Mouse (Mus musculus) liver, embryonic 16.5 days (tissue): ENCODE measurements around the gene Plk3. TPM values are rescaled to one million over a fixed set of nuclear protein-coding genes. Genes with fewer than 3 reads are reported as not detected.
A peak's percentile ranks its signal among the peaks of the same experiment; 100 is the strongest.

ENCODE experiments used
- ATAC-seq: fragments of 200-750 bp; cut with Nextera tagmentation; 2 replicates; pipeline ENCODE4 v1.8.0; 2017; ENCODE audit warnings: low read depth, mild to moderate bottlenecking, moderate number of reproducible peaks, moderate library complexity
- H3K27ac ChIP-seq: fragments of 300-500 bp; sonication (generic); 2 replicates; pipeline ENCODE4 v1.5.1; 2014; ENCODE audit warnings: mild to moderate bottlenecking, low read length
- H3K27me3 ChIP-seq: fragments of 300-500 bp; sonication (generic); 2 replicates; pipeline ENCODE4 v1.6.1; 2014; ENCODE audit warnings: low read depth, low read length, mixed read lengths; ENCODE audit not compliant: control insufficient read depth, insufficient read depth
- H3K36me3 ChIP-seq: fragments of 300-500 bp; sonication (generic); 2 replicates; pipeline ENCODE4 v1.6.1; 2014; ENCODE audit warnings: mild to moderate bottlenecking; ENCODE audit not compliant: control insufficient read depth, insufficient read depth
- H3K4me1 ChIP-seq: fragments of 300-500 bp; sonication (generic); 2 replicates; pipeline ENCODE4 v1.6.1; 2014; ENCODE audit warnings: low read depth, low read length, mixed read lengths; ENCODE audit not compliant: control insufficient read depth
- H3K4me2 ChIP-seq: fragments of 300-500 bp; sonication (generic); 2 replicates; pipeline ENCODE4 v1.6.1; 2014; ENCODE audit warnings: low read depth, low read length, mixed read lengths
- H3K4me3 ChIP-seq: fragments of 300-500 bp; sonication (generic); 2 replicates; pipeline ENCODE4 v1.5.1; 2014; ENCODE audit warnings: low read depth, mild to moderate bottlenecking, low read length
- H3K9ac ChIP-seq: fragments of 300-500 bp; sonication (generic); 2 replicates; pipeline ENCODE4 v1.6.1; 2014; ENCODE audit warnings: low read depth, low read length
- H3K9me3 ChIP-seq: fragments of 300-500 bp; sonication (generic); replicated peaks from 2 replicates; pipeline ENCODE4 v1.6.1; 2016; ENCODE audit warnings: low read length; ENCODE audit not compliant: control insufficient read depth
- WGBS: fragments of 180-500 bp; shearing (Covaris S2); extraction: QIAGEN DNeasy Blood & Tissue Kit; methylation state at CpG from one replicate; pipeline ENCODE4 v1.1.7; 2014; ENCODE audit not compliant: insufficient replicate concordance; 5-methylcytosine and 5-hydroxymethylcytosine counted together
- polyA plus RNA-seq: library from polyadenylated mRNA; unstranded; fragments of >200 nt; fragmentation: Nextera tagmentation; extraction: Ambion mirVana; gene quantifications from 2 replicates; pipeline ENCODE4 v1.2.1, GENCODE M21; 2015

Plk3 gene
- polyA plus RNA-seq, 1 experiment from 2014 or later, result 2.2 TPM

DNA sequence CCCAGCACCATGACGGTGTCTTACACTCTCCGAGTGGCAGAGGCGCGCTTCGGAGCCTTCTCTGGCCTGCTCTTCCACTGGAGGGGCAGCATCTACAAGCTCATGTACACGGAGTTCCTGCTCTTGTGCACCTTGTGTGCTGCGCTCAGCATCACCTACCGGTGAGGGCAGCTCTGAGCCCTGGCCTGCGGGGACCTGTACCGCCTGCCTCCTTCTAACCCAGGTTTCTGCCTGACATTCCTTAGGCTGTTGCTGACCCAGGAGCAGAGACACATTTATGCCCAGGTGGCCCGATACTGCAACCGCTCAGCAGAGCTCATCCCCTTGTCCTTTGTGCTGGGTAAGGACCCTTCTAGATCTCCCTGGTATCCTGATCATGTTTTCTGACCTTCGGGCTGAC lies 11.5 kb upstream of the Plk3 start:
- H3K27me3 ChIP-seq, result no peaks in the 10 kb centered on the region
- ATAC-seq, result no peak

GRCm38 (mm10) chr4:117143023-117143422 lies 9.3 kb upstream of the Plk3 start:
- 60% methylated on average over 7 of the region's 7 CpGs for WGBS
- no peaks in the 10 kb centered on the region for H3K36me3 ChIP-seq
- H3K9me3 ChIP-seq, result no peaks in the 10 kb centered on the region
- H3K27ac ChIP-seq, result no peak overlapping the region
- no peak overlapping the region for H3K4me2 ChIP-seq
- peaks cover 3% of the 10 kb centered on the region for H3K4me1 ChIP-seq
- no peak overlapping the region for H3K4me3 ChIP-seq
- ATAC-seq, result no peak
- no peaks in the 10 kb centered on the region for H3K27me3 ChIP-seq
- H3K9ac ChIP-seq, result no peak overlapping the region

More for the DNA sequence above, 11.5 kb upstream of the Plk3 start:
- Histone ChIP-seq H3K36me3 (peaks cover 3% of the 10 kb centered on the region), H3K4me1 (no peaks in the 10 kb centered on the region), H3K9me3 (no peaks in the 10 kb centered on the region), H3K4me3 (no peak overlapping the region), H3K9ac (no peak overlapping the region), H3K27ac (no peak overlapping the region), H3K4me2 (no peak overlapping the region)
- 78% methylated on average over 13 of the region's 13 CpGs for WGBS

DNA sequence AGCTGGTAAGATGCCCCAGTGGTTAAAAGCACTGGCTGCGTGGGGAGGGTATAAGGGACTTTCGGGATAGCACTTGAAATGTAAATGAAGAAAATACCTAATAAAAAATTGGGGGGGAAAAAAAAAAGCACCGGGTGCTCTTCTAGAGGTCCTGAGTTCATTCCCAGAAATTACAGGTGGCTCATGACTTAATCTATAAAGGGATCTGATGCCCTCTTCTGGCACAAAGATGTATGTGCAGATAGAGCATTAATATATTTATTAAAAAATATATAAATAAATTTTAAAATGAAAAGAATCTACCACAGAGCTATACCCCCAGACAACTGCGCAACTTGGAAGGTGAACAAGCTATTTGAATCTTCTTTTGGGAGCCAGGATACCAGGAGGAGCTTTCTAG lies 6.8 kb upstream of the Plk3 start:
- 27% methylated on average over 4 of the region's 4 CpGs for WGBS
- H3K4me3 ChIP-seq, result no peak overlapping the region
- H3K9ac ChIP-seq, result no peak overlapping the region
- H3K4me2 ChIP-seq, result no peak overlapping the region
- H3K4me1 ChIP-seq, result peaks cover 14% of the 10 kb centered on the region
- no peaks in the 10 kb centered on the region for H3K27me3 ChIP-seq
- no peak overlapping the region for H3K27ac ChIP-seq
- H3K9me3 ChIP-seq, result no peaks in the 10 kb centered on the region
- ATAC-seq, result no peak
- H3K36me3 ChIP-seq, result no peaks in the 10 kb centered on the region

DNA sequence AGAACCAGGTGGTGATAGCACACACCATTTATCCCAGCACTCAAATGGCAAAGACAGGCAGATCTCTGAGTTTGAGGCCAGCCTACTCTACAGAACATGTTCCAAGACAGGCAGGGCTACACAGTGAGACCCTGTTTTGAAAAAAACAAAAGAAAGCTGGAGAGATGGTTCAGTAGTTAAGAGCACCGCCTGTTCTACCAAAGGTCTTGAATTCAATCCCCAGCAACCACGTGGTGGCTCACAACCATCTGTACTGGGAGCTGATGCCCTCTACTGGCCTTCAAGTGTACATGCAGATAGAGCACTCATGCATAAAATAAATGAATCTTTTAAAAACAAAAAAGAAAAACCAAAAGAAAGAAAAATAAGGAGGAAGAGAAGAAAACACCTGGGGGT lies 5.5 kb upstream of the Plk3 start:
- Histone ChIP-seq H3K27ac (no peak overlapping the region), H3K36me3 (no peaks in the 10 kb centered on the region), H3K27me3 (no peaks in the 10 kb centered on the region), H3K4me3 (no peak overlapping the region), H3K9ac (no peak overlapping the region), H3K9me3 (no peaks in the 10 kb centered on the region), H3K4me1 (peaks cover 21% of the 10 kb centered on the region), H3K4me2 (no peak overlapping the region)
- no peak for ATAC-seq
- WGBS, result 3% methylated on average over 2 of the region's 2 CpGs

DNA sequence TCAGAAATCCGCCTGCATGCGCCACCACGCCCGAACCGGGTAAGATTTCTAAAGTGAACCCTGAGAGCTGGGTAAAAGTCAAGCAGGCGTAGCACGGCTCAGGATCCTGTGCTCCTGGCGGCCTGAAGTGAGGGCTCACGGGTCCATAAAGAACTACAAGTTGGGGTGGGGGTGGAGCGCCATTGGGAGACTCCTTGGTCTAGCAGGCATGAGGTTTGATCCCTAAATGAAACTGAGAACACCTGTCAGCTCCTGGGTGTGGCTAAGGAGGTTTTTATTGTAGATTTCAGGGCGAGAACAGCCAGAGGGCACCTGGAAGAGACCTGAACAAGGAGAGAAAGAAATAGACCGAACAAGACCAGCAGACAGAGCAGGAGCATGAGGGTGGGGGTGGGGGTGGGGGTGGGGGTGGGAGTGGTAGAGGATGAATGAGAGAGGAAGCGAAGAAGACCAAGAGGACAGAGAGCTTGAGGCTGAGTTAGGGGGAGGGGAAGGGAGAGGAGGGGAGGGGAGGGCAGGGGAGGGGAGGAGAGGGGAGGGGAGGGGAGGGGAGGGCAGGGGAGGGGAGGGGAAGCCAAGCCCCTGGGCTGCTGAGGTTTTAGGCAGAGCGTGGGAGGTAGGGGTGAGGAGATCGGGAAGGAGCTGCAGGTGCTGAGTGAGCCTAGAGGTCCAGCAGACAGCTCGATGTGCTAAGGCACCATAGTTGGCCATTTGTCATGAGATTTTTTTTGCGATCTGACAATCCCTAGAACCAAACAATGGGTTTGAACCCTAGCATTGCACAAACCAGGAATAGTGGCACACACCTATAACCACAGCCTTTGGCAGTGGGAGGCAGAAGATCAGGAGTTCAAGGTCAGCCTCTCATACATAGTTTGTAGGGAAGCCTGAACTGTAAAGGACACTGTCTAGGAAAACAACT lies 4.8 kb upstream of the Plk3 start:
- WGBS, result 62% methylated on average over 16 of the region's 17 CpGs
- Histone ChIP-seq H3K4me3 (no peak overlapping the region), H3K4me1 (peaks cover 24% of the 10 kb centered on the region), H3K27ac (no peak overlapping the region), H3K4me2 (no peak overlapping the region), H3K9me3 (no peaks in the 10 kb centered on the region), H3K27me3 (peaks cover 2% of the 10 kb centered on the region), H3K36me3 (no peaks in the 10 kb centered on the region), H3K9ac (no peak overlapping the region)
- ATAC-seq, result no peak

DNA sequence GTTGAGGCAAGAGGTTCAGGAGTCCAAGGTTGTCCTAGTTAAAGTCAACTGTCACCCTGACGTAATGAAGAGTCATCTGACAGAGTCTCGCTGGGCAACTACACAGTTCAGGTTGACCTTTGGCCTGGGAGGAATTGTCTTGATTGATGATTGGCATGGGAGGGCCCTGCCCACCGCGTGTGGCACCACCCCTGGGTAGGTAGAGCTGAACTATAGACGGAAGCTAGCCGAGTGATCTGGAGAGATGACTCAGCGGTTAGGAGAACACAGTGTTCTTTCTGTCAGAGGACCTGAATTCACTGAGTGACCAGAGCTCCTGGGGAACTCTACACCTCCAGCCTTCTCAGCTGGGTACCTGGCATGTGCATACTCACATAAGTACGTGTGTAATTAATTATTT lies 2.3 kb upstream of the Plk3 start:
- peak overlapping the region; percentile 19 for H3K4me3 ChIP-seq
- WGBS, result 13% methylated on average over 8 of the region's 8 CpGs

DNA sequence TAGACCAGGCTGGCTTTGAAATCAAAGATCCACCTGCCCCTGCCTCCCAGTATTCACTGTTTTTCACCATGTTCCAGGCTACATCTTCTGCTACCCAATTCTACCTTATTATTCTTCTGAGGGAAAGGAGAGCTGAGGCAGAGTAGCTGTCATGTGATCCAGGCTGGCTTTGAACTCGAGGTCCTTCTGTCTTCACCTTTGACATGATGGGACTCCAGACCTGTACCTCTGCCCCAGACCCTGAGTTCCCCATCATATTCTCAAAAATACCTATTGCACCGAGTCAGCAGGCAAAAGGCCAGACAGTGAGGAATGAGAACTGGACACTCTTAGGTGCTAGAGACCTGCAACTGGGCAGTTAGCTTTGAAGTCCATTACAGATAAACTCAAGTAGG lies 835 bp upstream of the Plk3 start:
- Histone ChIP-seq H3K4me1 (peaks cover 36% of the 10 kb centered on the region), H3K4me3 (no peak overlapping the region; the same call in 1 of the 2 replicates), H3K9ac (no peak overlapping the region; the same call in 1 of the 2 replicates), H3K27me3 (peaks cover 21% of the 10 kb centered on the region), H3K4me2 (peak overlapping the region; percentile 97; the same call in 1 of the 2 replicates), H3K36me3 (no peaks in the 10 kb centered on the region), H3K27ac (peak overlapping the region; percentile 83), H3K9me3 (no peaks in the 10 kb centered on the region)
- ATAC-seq, result no peak
- 29% methylated on average over 2 of the region's 2 CpGs for WGBS

More for the DNA sequence above, 2.3 kb upstream of the Plk3 start:
- H3K4me2 ChIP-seq, result peak overlapping the region; percentile 34
- H3K9ac ChIP-seq, result 0 out of 2 replicates have a peak overlapping the region, but pooled peaks have one; percentile 46
- H3K4me1 ChIP-seq, result peaks cover 36% of the 10 kb centered on the region
- H3K27ac ChIP-seq, result peak overlapping the region; percentile 83
- H3K36me3 ChIP-seq, result no peaks in the 10 kb centered on the region
- ATAC-seq, result peak; percentile 78
- H3K9me3 ChIP-seq, result no peaks in the 10 kb centered on the region
- peaks cover 21% of the 10 kb centered on the region for H3K27me3 ChIP-seq

DNA sequence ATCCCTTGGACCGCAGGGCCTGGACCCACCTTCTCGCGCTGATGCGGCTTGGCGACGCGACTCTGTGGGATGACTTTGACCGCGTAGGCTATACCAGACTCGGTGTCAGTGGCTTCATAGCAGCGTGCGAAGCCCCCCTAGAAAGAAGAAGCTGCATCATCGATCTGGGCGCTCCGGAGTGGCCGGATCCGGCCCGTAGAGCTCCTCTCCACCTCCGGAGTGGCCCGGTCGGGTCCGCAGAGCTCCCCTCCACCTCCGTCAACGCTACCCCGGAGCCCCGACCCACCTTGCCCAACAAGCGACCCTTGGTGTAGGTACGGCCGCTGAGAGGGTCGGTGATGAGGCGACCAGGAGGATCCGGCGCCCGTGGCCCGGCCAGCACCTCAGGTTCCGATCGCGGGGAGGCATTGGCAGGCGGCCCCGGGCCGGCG lies 382 bp downstream of the Plk3 start:
- Histone ChIP-seq H3K4me2 (peak overlapping the region; percentile 97), H3K9ac (peak overlapping the region; percentile 82), H3K27me3 (peaks cover 21% of the 10 kb centered on the region), H3K27ac (no peak overlapping the region), H3K4me1 (peaks cover 33% of the 10 kb centered on the region), H3K4me3 (peak overlapping the region; percentile 79), H3K9me3 (no peaks in the 10 kb centered on the region), H3K36me3 (no peaks in the 10 kb centered on the region)
- under 1% methylated on average over 42 of the region's 42 CpGs for WGBS
- ATAC-seq, result no peak

DNA sequence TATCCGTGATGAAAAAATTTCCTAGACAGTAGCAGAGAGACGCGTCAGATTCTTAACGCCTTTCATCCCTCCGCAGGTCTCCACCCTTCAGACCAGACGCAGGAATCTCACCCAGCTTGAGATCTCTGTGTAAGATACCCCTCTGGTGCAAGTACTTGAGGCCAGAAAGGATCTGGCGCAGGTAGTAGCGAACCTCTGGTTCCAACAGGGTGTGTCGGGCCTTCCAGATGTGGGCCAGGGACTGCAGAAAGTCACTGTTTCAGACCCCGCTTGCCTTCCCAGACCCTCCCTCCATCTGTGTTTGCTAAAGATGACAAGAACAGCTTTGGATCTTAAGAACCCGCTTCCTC lies 994 bp downstream of the Plk3 start:
- 22% methylated on average over 11 of the region's 11 CpGs for WGBS
- Histone ChIP-seq H3K27me3 (peaks cover 21% of the 10 kb centered on the region), H3K9ac (peak overlapping the region; percentile 18; the same call in 1 of the 2 replicates), H3K27ac (no peak overlapping the region), H3K4me2 (peak overlapping the region; percentile 97), H3K4me1 (peaks cover 33% of the 10 kb centered on the region), H3K9me3 (no peaks in the 10 kb centered on the region), H3K36me3 (no peaks in the 10 kb centered on the region), H3K4me3 (peak overlapping the region; percentile 79)
- ATAC-seq, result no peak
